Mouse (Mus musculus) ES-E14 (cell line): Measurements from ENCODE around the gene Tro.

ENCODE experiments used
- CHD2 ChIP-seq: IDR thresholded peaks from 2 replicates; pipeline ENCODE4 v1.6.1; 2014; ENCODE audit warnings: mild to moderate bottlenecking, low read depth, low read length, inconsistent platforms
- HCFC1 ChIP-seq: IDR thresholded peaks from 2 replicates; pipeline ENCODE4 v1.6.1; 2012; ENCODE audit warnings: low read length, inconsistent platforms, borderline replicate concordance; ENCODE audit not compliant: insufficient read depth
- ZC3H11A ChIP-seq: IDR thresholded peaks from 2 replicates; pipeline ENCODE4 v1.6.1; 2012; ENCODE audit warnings: low read depth, mild to moderate bottlenecking, inconsistent platforms, low read length, borderline replicate concordance
- ZNF384 ChIP-seq: IDR thresholded peaks from 2 replicates; pipeline ENCODE4 v1.6.1; 2012; ENCODE audit warnings: low read depth, low read length, inconsistent platforms

DNA sequence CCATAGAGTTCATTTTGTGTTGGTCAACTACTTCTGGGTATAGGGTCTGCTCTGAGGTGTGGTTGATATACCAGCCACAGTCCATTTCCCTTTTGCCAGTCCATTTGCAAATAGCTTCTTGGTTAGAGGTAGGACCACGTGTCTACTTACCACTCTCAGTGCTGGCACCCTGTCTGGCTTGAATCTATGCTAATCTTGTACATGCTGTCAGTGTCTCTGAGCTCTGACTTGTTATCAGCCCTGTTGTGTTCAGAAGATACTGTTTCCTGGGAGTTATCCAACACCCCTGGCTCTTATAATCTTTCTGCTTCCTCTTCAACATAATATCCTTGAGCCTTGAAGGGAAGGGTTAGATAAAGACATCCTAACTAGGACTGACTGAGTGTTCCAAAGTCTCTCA is 21.0 kb downstream of the Tro start:
- TF ChIP-seq ZC3H11A (no peak), ZNF384 (no peak), HCFC1 (no peak), CHD2 (no peak)
